Mouse (Mus musculus) cerebellum, adult 2 months (tissue): ENCODE data around the gene Nrxn3.

ENCODE experiments used
- CTCF ChIP-seq: fragments of 200-500 bp; IDR thresholded peaks from 2 replicates; pipeline ENCODE4 v1.5.1; 2011; ENCODE audit warnings: low read depth, mild to moderate bottlenecking, control low read depth, low read length, moderate library complexity, borderline replicate concordance; ENCODE audit not compliant: insufficient read depth
- POLR2A ChIP-seq: fragments of 200-500 bp; IDR thresholded peaks from 2 replicates; pipeline ENCODE4 v1.6.1; 2011; ENCODE audit warnings: low read length, control low read depth, borderline replicate concordance; ENCODE audit not compliant: insufficient read depth

GRCm38 (mm10) chr12:88987046-88987445, 264.4 kb downstream of the Nrxn3 start:
- TF ChIP-seq POLR2A (no peak), CTCF (no peak)
